Mouse (Mus musculus): ENCODE measurements around the gene Sdccag8. TPM values are rescaled to one million over a fixed set of nuclear protein-coding genes. Genes with fewer than 3 reads are reported as not detected.
A peak's percentile ranks its signal among the peaks of the same experiment; 100 is the strongest.

The Sdccag8 gene
- polyA plus RNA-seq, 1 experiment from 2014 or later = 17.4 TPM

- no peaks in the 10 kb centered on the region for H3K27me3 ChIP-seq (ENCODE audit: control insufficient read depth, insufficient read depth, low read length)
- peak overlapping the region; percentile 39; the same call in 1 of the 2 replicates for H3K4me2 ChIP-seq (ENCODE audit: low read depth, low read length)
- 54% methylated on average over 33 of the region's 33 CpGs for WGBS
- H3K27ac ChIP-seq (ENCODE audit: low read length) = no peak overlapping the region
- no peak overlapping the region; the same call in 1 of the 2 replicates for H3K9ac ChIP-seq (ENCODE audit: low read length)
- no peaks in the 10 kb centered on the region for H3K9me3 ChIP-seq (replicated peaks; ENCODE audit: control insufficient read depth, low read length)
- ATAC-seq (ENCODE audit: insufficient read depth, low FRiP score) = peak; percentile 58; the same call in 1 of the 2 replicates
- H3K4me3 ChIP-seq (replicated peaks; ENCODE audit: low read length) = peak overlapping the region; percentile 21; the same call in 1 of the 2 replicates
- peaks cover 22% of the 10 kb centered on the region for H3K4me1 ChIP-seq (ENCODE audit: control insufficient read depth, insufficient read depth, low read length)
- H3K36me3 ChIP-seq (ENCODE audit: control insufficient read depth, insufficient read depth, low read length) = no peaks in the 10 kb centered on the region
Observed at GRCm38 (mm10) chr1:176997711-176998689, 183.5 kb downstream of the Sdccag8 start.

GRCm38 (mm10) chr1:176999011-176999410 is 184.6 kb downstream of the Sdccag8 start:
- Histone ChIP-seq H3K4me3 (replicated peaks; ENCODE audit: low read length) (no peak overlapping the region), H3K36me3 (ENCODE audit: control insufficient read depth, insufficient read depth, low read length) (no peaks in the 10 kb centered on the region), H3K4me1 (ENCODE audit: control insufficient read depth, insufficient read depth, low read length) (peaks cover 21% of the 10 kb centered on the region), H3K9ac (ENCODE audit: low read length) (no peak overlapping the region), H3K27me3 (ENCODE audit: control insufficient read depth, insufficient read depth, low read length) (no peaks in the 10 kb centered on the region), H3K9me3 (replicated peaks; ENCODE audit: control insufficient read depth, low read length) (no peaks in the 10 kb centered on the region), H3K4me2 (ENCODE audit: low read depth, low read length) (no peak overlapping the region), H3K27ac (ENCODE audit: low read length) (no peak overlapping the region)
- ATAC-seq (ENCODE audit: insufficient read depth, low FRiP score) = no peak
- 40% methylated on average over 6 of the region's 6 CpGs for WGBS

GRCm38 (mm10) chr1:177002951-177003350 is 188.5 kb downstream of the Sdccag8 start:
- no peaks in the 10 kb centered on the region for H3K27me3 ChIP-seq (ENCODE audit: control insufficient read depth, insufficient read depth, low read length)
- H3K4me1 ChIP-seq (ENCODE audit: control insufficient read depth, insufficient read depth, low read length) = peaks cover 6% of the 10 kb centered on the region; the same call in 1 of the 2 replicates
- H3K4me3 ChIP-seq (replicated peaks; ENCODE audit: low read length) = no peak overlapping the region
- no peak overlapping the region for H3K4me2 ChIP-seq (ENCODE audit: low read depth, low read length)
- no peaks in the 10 kb centered on the region for H3K9me3 ChIP-seq (replicated peaks; ENCODE audit: control insufficient read depth, low read length)
- 72% methylated on average over 6 of the region's 6 CpGs for WGBS
- H3K9ac ChIP-seq (ENCODE audit: low read length) = no peak overlapping the region
- no peaks in the 10 kb centered on the region for H3K36me3 ChIP-seq (ENCODE audit: control insufficient read depth, insufficient read depth, low read length)
- ATAC-seq (ENCODE audit: insufficient read depth, low FRiP score) = no peak
- no peak overlapping the region for H3K27ac ChIP-seq (ENCODE audit: low read length)

GRCm38 (mm10) chr1:177004041-177004741 is 189.7 kb downstream of the Sdccag8 start:
- no peaks in the 10 kb centered on the region for H3K36me3 ChIP-seq (ENCODE audit: control insufficient read depth, insufficient read depth, low read length)
- ATAC-seq (ENCODE audit: insufficient read depth, low FRiP score) = no peak
- WGBS = 82% methylated on average over 4 of the region's 4 CpGs
- H3K27ac ChIP-seq (ENCODE audit: low read length) = no peak overlapping the region
- no peak overlapping the region for H3K4me2 ChIP-seq (ENCODE audit: low read depth, low read length)
- H3K9ac ChIP-seq (ENCODE audit: low read length) = no peak overlapping the region
- no peaks in the 10 kb centered on the region for H3K9me3 ChIP-seq (replicated peaks; ENCODE audit: control insufficient read depth, low read length)
- H3K4me1 ChIP-seq (ENCODE audit: control insufficient read depth, insufficient read depth, low read length) = no peaks in the 10 kb centered on the region; the same call in 1 of the 2 replicates
- no peaks in the 10 kb centered on the region for H3K27me3 ChIP-seq (ENCODE audit: control insufficient read depth, insufficient read depth, low read length)
- H3K4me3 ChIP-seq (replicated peaks; ENCODE audit: low read length) = no peak overlapping the region

GRCm38 (mm10) chr1:177007405-177007804 is 192.9 kb downstream of the Sdccag8 start:
- no peaks in the 10 kb centered on the region for H3K9me3 ChIP-seq (replicated peaks; ENCODE audit: control insufficient read depth, low read length)
- no peak overlapping the region for H3K27ac ChIP-seq (ENCODE audit: low read length)
- ATAC-seq (ENCODE audit: insufficient read depth, low FRiP score) = no peak
- no peak overlapping the region for H3K9ac ChIP-seq (ENCODE audit: low read length)
- no peak overlapping the region for H3K4me3 ChIP-seq (replicated peaks; ENCODE audit: low read length)
- H3K4me1 ChIP-seq (ENCODE audit: control insufficient read depth, insufficient read depth, low read length) = peaks cover 3% of the 10 kb centered on the region; the same call in 1 of the 2 replicates
- WGBS = 69% methylated on average over 3 of the region's 3 CpGs
- H3K27me3 ChIP-seq (ENCODE audit: control insufficient read depth, insufficient read depth, low read length) = no peaks in the 10 kb centered on the region
- H3K4me2 ChIP-seq (ENCODE audit: low read depth, low read length) = no peak overlapping the region
- H3K36me3 ChIP-seq (ENCODE audit: control insufficient read depth, insufficient read depth, low read length) = no peaks in the 10 kb centered on the region

- H3K4me3 ChIP-seq (replicated peaks; ENCODE audit: low read length) = no peak overlapping the region
- WGBS = 57% methylated on average over 1 of the region's 1 CpGs
- H3K27ac ChIP-seq (ENCODE audit: low read length) = no peak overlapping the region
- H3K27me3 ChIP-seq (ENCODE audit: control insufficient read depth, insufficient read depth, low read length) = no peaks in the 10 kb centered on the region
- H3K9me3 ChIP-seq (replicated peaks; ENCODE audit: control insufficient read depth, low read length) = no peaks in the 10 kb centered on the region
- peak; percentile 23; the same call in 1 of the 2 replicates for ATAC-seq (ENCODE audit: insufficient read depth, low FRiP score)
- H3K36me3 ChIP-seq (ENCODE audit: control insufficient read depth, insufficient read depth, low read length) = no peaks in the 10 kb centered on the region
- H3K4me2 ChIP-seq (ENCODE audit: low read depth, low read length) = no peak overlapping the region
- H3K4me1 ChIP-seq (ENCODE audit: control insufficient read depth, insufficient read depth, low read length) = peaks cover 3% of the 10 kb centered on the region; the same call in 1 of the 2 replicates
- no peak overlapping the region for H3K9ac ChIP-seq (ENCODE audit: low read length)
Observed at GRCm38 (mm10) chr1:177008777-177009176, 194.3 kb downstream of the Sdccag8 start.

GRCm38 (mm10) chr1:177010041-177010440 is 195.6 kb downstream of the Sdccag8 start:
- no peak overlapping the region for H3K4me3 ChIP-seq (replicated peaks; ENCODE audit: low read length)
- H3K4me2 ChIP-seq (ENCODE audit: low read depth, low read length) = no peak overlapping the region
- peaks cover 3% of the 10 kb centered on the region; the same call in 1 of the 2 replicates for H3K4me1 ChIP-seq (ENCODE audit: control insufficient read depth, insufficient read depth, low read length)
- no peak overlapping the region for H3K27ac ChIP-seq (ENCODE audit: low read length)
- no peaks in the 10 kb centered on the region for H3K9me3 ChIP-seq (replicated peaks; ENCODE audit: control insufficient read depth, low read length)
- H3K9ac ChIP-seq (ENCODE audit: low read length) = no peak overlapping the region
- ATAC-seq (ENCODE audit: insufficient read depth, low FRiP score) = no peak
- no peaks in the 10 kb centered on the region for H3K36me3 ChIP-seq (ENCODE audit: control insufficient read depth, insufficient read depth, low read length)
- WGBS = 71% methylated on average over 3 of the region's 3 CpGs
- no peaks in the 10 kb centered on the region for H3K27me3 ChIP-seq (ENCODE audit: control insufficient read depth, insufficient read depth, low read length)

GRCm38 (mm10) chr1:177010607-177011302 is 196.3 kb downstream of the Sdccag8 start:
- Histone ChIP-seq H3K4me3 (replicated peaks; ENCODE audit: low read length) (no peak overlapping the region), H3K9ac (ENCODE audit: low read length) (no peak overlapping the region), H3K27ac (ENCODE audit: low read length) (no peak overlapping the region), H3K36me3 (ENCODE audit: control insufficient read depth, insufficient read depth, low read length) (no peaks in the 10 kb centered on the region), H3K9me3 (replicated peaks; ENCODE audit: control insufficient read depth, low read length) (no peaks in the 10 kb centered on the region), H3K27me3 (ENCODE audit: control insufficient read depth, insufficient read depth, low read length) (no peaks in the 10 kb centered on the region), H3K4me2 (ENCODE audit: low read depth, low read length) (no peak overlapping the region), H3K4me1 (ENCODE audit: control insufficient read depth, insufficient read depth, low read length) (peaks cover 5% of the 10 kb centered on the region; the same call in 1 of the 2 replicates)
- ATAC-seq (ENCODE audit: insufficient read depth, low FRiP score) = no peak
- 72% methylated on average over 6 of the region's 6 CpGs for WGBS

Data from stomach, embryonic 16.5 days (tissue).